Mouse (Mus musculus) layer of hippocampus, adult 9-11 months (tissue): ENCODE results near the gene Sorcs3.

Experiments used
- DNase-seq: peaks from one replicate; pipeline ENCODE4 v3.0.0; 2022

Sorcs3 gene

DNA sequence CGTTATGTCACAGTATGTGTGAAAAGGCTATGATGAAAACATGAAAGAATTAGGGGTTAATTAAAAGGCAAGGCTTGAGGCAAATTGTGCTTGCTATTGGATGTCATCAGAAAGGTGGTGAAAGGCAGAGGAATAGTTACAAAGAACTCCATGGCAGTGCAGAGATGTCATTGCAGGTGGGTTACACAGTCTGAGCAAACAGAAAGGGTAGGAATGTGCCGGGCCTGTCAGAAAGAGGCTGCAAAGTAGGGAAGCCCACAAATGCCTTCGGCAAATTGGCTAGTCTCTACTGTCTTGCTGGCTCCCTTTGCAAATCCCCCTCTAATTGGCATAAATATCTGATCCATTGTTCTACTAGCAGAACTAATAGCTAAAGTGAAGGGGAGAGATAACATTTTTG is 521.2 kb downstream of the Sorcs3 start:
- DNase-seq, result no peak

DNA sequence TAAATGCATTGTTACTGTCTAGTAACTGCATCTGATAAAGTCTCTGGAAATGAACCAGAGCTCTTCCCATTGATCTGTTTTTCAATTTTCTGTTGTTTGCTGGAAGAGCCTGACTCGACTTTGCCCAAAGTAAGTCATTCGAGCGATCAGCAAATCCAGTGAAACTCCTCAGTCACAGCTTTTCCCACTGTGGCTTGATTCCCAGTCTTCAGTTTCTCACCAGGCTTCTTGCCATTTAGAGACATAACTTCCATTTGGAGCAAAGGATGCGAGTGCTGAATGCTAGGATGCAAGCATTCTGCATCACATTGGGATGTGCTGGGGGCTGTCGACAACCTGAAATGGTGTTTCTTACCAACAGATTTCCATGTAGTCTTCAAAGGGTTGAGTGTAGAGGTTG is 521.8 kb downstream of the Sorcs3 start:
- no peak for DNase-seq

DNA sequence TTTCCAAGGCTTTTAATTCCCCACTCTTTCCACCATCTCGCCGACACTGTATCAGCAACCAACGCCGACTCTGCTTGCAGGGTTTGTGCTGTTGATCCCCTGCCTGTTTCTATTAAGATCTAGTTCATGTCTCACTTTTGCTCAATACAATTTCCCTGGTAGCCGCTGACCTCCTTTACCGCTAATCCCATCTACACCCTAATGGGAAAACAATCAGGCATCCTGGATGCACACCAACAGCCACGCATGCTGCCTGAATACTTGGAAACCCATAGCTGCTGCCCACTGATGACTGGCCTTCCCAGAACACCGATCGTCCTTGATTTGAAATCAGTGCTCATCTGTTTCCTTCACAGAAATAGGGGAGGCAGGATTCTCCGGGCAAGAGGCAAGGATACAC is 525.9 kb downstream of the Sorcs3 start:
- no peak for DNase-seq

DNA sequence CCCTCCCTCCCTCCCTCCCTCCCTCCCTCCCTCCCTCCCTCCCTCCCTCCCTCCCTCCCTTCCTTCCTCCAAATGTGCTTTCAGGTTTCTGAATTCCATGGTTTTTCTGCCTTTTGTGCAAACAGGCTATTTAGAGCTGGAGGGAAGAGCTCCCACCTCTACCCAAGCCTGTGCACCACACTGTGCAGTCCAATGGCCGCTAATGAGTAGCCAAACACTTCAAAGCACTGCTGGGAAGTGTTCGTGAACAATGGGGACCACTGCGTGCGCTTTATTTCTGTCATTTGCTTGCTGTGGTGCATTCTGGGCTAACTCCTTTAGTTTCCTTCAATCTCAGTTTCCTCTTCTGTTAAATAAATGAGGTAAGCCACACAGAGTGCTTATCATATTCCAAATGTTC is 528.5 kb downstream of the Sorcs3 start:
- no peak for DNase-seq

DNA sequence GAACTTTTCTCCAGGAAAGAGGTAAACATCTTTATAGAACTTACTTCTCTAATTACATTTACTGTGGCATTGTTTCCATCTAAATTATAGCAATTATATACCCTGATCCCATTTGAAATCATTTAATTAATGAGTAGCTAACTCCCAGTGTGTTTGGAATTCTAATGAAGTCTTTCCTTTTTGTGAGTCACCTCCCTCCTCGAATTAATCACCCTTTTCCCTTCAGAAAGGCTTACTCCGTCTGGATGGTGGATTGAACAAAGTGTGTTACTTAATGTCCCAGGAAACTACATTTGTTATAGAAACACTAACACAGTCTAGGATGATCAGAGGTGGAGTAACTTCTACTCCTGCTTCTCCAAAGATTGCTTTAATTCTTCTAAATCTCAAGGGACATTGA is 531.7 kb downstream of the Sorcs3 start:
- no peak for DNase-seq

DNA sequence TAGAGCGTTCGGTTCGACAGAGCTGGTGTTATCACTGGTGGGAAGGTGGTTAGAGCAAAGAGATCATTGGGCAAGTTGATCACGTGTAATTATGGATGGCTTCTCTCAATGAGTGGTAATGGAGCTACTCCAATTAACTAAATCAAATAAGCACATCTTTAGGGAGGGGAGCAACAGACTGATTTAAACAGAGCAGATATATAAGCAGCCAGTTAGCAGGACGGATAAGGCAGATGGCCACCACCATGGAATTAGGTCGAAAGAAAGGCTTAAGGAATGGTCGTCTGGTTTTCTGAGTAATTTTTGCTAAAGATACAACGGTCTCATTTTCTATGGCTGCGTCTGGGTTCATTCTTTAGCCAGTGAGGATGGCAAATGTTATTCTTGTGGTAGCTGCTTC is 549.3 kb downstream of the Sorcs3 start:
- no peak for DNase-seq

DNA sequence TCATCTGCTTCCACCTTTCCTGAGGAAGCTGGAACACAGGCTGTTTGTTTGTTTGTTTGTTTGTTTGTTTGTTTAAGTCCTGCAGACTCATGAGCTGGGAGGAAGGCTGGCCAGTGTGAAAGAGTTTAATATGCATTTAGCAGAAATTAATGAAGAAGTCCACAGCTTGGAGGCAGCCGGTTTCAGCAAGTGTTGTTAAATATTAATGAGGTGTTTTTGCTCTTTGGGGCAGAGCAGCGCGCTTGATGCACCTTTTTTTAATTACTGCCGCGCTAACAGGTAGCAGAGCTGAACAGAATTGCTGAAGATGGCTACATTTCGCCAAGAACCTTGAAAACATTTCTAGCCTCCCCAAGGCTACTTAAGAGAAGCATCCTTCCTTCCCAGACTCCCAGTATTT is 551.0 kb downstream of the Sorcs3 start:
- DNase-seq, result no peak

DNA sequence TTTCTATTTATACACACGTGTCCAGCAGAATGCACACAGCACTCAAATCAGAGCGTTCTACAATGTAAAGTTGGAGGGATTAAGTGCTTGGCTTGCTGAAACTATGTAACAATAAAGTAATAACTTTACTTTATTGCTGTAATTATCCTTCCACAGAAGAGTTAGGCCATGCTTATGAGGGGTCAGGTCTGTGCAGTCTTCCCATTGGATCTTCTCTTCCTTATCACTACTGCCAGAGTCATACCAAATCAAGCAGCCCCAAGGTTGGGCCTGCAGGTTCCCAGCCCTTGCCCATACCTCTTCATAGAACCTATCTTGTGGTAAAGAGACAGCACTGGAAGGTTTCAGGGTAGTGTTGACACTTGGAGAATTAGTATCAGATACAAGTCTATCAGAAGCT is 560.7 kb downstream of the Sorcs3 start:
- DNase-seq, result no peak

DNA sequence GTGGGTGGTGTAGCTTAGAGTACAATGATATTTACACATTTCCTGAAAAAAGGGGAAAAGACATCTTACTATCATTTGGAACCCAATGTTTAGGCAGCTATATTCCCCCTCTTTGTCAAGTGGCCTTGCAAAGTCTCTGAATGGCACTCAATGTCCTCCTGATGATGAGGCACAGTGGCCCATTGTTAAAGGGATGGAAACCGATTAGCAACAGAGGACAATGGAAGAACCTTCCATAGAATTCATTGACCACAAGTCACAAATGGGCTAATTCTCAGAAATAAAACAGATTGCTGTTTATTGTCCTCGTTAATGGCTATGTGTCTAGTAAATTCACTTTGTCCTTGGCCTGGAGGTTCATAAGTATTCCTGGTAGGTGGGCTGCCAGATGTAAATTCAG is 565.7 kb downstream of the Sorcs3 start:
- DNase-seq, result no peak

DNA sequence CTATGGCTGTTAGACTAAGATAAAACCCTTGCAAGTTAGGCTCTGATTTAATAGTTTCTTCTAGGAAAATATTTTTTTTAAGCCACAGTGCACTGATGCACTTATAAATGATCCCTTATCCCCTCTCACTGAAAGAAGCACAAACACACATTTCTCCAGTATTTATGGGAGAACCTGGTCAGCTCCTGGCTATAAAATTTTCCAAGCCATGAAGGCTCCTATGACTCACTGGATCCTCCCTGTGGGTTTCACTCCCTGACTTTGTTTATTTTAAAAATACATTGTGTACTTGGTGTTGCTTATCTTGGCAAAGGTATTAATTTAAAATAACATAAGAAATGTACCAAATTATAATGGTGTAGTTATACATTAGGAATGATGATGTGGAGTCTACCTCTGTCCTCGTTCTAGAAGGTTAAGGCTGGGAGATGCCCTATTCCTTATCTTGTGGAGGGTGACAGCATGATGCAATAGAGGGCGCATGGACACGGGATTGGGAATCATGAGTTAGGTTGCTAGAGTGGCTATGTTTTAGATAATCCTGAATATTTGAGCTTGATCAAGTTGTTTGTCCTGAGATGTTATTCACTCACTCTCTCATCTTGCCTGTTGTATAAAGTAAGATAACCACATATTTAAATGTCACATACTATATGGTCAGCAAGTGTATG is 573.4 kb downstream of the Sorcs3 start:
- DNase-seq, result no peak

DNA sequence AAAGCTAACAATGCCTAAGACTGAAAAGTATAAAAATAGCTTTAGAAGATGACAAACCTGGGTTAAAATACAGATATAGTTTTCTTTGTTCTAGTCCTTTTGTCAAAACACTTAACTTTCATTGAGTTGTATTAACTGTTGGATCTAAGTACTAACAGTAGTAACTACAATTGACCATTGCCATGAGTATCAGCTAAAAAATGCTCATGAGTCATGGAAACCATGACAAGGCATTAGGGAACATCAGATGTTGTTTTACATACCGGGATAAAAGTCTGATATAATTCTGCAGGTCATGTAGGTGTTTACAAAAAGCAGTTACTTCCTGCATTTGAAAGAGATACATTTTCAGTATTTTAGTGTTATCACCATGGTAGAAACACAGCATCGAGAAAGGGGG is 575.0 kb downstream of the Sorcs3 start:
- DNase-seq, result no peak

DNA sequence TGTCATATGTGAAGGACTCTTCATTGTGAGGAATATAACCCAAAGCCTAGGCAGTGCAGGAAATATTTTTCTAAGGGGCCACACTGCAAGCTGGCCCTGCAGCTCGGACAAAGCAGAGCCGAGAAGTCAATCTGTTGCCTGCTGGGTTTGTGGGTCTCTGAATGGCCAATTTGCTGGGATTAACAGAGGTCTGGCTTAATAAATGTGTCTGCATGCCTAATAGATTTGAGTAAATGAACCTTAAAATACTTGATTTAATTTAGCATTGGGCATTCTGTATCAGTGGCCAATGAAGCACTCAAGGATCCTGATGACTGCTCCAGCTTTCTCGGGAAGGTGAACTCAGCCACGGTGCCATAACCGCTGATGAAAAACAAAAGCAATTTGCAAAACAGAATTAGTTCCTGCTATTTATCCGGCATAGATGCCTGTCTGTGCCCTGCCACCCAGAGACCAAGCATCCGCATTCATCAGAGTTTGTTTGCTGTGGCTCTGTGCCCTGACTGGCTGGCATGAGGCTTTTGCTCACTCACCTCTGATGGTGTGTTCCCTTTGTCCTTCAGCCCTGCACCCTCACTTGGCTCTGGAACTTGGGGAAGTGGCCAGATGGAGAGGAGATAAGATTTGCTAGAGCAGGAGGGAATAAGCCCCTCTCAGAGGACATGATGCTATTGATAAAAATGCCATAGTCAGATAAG is 576.3 kb downstream of the Sorcs3 start:
- DNase-seq, result no peak

DNA sequence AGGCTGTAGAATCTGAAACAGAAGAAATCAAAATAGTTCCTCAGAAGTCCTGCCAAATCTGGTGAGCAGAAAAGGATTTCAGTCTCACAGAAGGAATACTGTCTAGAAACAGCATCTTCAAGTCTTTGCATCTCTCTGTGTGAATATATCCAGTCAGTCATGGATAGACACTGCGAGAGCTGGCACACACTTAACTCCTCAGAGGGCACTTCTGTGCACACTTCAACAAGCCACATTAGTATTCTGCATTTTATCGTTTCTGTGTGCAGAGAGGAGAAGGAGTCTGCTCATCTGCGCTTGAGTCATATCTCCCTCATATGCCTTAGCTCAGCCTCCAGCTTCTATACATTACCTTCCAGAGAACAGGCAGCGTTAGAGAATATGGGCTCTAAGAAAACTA is 581.4 kb downstream of the Sorcs3 start:
- no peak for DNase-seq

DNA sequence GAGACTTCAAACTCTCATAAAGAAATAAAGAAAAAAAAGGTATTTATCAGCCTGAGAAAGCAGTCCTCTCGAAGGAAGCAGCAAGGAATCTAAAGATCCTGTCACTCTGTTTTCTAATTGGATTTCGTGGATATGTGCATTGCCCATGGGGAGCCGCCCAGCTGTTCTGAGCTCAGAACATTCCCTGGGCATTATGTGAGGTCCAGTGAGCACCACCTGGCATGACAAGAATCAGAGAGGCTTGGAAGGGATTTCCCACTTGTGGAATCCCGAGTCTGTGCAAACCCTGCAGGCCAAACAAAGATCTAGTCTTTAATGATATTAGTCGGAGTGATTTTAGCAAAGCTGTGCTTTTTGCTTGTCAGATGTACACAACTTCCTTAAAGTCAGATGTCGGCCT is 598.7 kb downstream of the Sorcs3 start:
- DNase-seq, result no peak

DNA sequence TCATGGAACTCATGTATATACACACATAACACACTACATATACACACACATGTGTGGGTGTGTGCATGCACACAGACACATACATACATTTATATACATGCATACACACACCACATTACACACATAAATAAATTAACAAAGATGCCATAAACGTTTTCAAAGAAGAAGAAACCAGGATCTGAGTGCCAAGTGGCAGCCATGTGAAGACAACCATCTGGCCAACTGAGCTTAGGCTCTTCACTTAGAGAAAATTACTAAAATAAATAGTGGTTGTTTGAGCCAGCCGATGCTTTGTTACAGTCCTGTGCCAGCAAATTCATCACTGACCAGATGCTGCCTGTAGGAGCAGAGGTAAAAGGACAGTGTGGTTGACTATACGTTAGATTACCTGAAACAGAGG is 605.7 kb downstream of the Sorcs3 start:
- no peak for DNase-seq

DNA sequence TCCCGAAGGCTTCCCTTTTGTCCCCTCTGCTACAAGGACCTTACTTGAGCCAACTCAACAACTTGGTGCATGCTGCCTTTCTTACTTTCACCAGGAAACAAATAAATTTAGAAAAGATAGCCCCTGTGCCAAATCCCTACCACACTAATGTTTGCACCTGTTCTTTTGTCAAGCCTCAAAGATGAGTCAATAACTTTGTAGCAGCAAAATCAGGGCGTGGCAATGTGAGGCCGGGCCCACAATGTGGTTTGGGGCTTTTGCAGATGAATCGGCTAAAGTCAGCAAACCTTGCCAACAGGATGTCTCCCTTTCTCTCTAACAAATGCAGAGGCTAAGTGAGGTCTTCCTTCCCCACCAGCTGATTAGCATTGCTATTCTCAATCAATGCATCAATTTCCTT is 608.0 kb downstream of the Sorcs3 start:
- DNase-seq, result no peak

DNA sequence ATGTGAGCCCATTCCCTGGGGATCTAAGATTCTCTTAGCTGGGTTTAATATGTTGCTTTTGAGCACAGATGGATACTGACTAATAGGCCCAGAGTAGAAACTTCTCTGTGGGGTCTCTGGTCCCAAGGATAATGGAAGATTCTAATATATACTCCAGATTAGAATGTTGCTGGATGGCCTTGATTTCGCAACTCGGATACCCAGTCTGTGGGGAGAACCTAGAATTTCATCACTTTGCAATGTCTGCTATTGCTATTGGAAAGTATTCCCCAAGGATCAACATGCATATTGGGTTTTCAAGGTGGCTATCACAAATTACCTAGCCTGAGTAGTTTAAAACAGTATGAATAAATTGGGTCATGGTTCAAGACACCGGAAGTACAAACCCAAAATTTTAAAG is 609.2 kb downstream of the Sorcs3 start:
- no peak for DNase-seq

DNA sequence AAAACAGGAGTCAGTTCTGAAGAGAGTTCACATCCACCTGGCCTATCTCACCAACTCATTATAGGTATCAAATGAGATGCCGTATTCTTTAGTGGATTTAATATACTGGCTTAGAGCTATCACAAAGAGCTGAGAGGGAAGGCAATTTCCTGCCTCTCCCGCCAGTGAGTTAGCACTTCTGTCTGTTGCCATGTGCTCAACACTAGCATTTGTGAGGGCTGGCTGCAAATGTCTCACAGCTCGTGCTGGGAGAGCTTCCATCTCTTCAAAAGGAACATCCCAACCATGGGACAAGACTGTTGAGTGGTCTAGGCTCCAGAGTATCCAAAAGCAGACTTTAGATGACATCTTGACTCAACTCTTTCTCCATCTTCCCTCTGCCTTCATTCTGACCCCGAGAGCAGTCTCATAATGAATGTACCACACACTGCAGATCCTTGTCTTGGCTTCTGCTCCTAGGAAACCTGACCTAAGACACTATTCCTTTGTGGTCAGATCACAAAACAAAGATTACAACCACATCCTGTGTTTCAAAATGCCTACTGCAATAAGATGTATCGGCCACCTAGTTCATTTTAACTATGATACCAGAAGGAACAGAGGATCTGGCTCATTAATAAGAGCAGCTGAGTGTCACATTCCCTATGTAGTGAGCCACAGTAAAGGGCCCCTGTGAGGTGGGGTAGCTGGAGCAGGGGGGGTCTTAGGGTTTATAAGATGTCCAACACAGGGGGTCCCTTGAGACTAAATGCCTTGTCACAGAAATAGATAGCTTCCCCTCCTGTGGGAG is 614.9 kb downstream of the Sorcs3 start:
- DNase-seq, result no peak

DNA sequence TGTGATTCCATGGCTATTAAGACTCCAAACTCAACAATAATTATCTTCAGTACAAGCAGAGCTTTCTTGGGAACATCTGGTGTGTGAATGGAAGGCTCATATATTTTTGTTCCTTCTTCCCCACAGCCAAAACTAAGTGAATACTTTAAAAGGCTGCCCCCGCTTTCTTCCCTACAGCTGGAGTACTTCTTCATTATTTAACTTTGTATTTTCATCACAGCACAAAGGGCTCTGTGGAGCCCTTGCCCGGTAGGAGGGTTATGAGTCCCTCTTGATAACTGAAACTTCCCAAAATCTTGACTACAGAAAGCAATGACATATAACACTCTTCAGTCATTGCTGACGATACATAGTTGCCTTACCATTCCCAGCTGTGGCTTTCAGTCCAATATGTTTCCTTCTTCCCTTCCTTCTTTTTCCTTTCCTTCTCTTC is 615.5 kb downstream of the Sorcs3 start:
- no peak for DNase-seq

DNA sequence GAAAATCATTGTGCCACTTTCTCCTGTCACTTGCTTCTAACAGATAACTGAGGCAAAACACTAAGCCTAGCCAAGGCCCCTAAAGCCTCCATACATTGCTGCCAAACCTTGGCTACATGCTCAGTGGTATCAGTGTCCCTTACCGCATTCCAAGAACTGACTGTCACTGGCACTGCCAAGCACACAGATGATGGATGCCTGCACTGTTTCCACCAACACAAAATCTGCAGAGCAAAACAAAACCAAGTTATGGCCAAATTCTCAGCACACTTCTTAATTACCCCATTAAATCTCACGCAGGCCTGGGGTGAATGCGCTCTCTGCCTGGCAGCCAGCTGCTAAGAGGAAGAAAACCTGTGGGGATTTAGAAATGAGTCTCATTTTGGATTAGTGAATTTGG is 628.5 kb downstream of the Sorcs3 start:
- DNase-seq, result no peak

DNA sequence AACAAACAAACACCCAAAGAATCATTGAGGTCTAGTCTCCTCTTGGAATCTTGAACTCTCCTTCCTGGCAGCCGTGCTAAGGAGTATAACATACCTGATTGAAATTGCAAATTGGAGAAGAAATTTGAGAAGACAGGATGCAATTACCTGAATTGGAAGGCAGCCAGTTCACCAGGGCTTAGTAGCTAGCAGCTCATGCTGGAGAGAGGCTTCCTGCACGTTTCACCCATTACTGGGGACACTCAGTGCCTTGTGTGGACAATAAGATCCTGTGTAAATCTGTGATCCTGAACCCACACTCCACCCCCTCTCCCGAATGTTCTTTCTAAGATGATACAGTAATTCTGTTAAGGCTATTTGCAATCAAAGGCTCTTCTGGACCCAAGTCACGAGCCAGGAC is 633.6 kb downstream of the Sorcs3 start:
- no peak for DNase-seq

DNA sequence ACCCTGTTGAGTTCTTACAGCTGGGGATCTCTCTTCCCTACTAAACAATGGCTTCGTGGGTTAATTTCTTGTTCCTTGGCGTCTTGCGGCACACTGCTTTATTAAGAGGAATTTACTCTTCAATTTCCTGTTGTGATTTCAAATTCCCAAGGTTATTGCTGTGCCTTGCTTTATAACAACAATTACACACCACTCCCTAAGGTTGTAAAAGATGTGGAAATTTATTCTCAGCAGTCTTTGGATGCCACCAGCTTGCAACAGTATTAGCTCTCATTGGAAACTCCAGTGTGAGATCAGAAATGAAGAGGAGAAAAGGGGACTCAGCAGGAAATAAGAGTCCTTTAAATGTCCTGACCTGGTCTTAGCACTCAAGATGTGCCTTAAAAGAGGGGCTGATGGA is 641.9 kb downstream of the Sorcs3 start:
- no peak for DNase-seq

DNA sequence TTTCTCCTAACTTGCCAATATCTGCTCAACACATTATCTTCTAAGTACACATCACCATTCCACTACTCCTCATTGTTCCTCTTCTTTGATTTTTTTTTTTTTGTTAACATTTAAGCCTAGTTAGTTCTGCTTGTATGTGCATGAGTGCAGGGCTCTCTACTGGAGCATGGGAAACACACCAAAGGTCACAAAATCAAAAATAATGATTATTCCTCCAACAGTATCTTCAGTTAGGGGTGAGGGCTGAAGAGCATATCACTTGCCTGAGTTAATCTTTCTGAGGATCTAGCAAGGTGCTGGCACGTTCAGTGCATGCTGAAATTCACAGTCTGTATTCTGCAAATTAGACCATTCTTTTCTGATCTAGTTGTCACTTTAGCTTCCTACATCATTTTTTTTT is 644.6 kb downstream of the Sorcs3 start:
- no peak for DNase-seq
